Mouse (Mus musculus): ENCODE data around the gene Drg2. TPM values are rescaled to one million over a fixed set of nuclear protein-coding genes. Genes with fewer than 3 reads are reported as not detected.
"Not testable (repeated sequence)": the region's sequence is repeated elsewhere in the genome, so short reads cannot be mapped to it uniquely, and the experiment has no call there.

Drg2 gene
- 10 to 100 TPM; 64.2 to 73.8 TPM for total RNA-seq (2021)
- long read RNA-seq, transcript Drg2-201 (13 exons, 1,788 nt): major isoform, 77 of 93 reads
- long read RNA-seq, partial matches to known transcripts: 12 of 93 reads
- long read RNA-seq, other reads (novel, unspliced or antisense): 4 of 93 reads

DNA sequence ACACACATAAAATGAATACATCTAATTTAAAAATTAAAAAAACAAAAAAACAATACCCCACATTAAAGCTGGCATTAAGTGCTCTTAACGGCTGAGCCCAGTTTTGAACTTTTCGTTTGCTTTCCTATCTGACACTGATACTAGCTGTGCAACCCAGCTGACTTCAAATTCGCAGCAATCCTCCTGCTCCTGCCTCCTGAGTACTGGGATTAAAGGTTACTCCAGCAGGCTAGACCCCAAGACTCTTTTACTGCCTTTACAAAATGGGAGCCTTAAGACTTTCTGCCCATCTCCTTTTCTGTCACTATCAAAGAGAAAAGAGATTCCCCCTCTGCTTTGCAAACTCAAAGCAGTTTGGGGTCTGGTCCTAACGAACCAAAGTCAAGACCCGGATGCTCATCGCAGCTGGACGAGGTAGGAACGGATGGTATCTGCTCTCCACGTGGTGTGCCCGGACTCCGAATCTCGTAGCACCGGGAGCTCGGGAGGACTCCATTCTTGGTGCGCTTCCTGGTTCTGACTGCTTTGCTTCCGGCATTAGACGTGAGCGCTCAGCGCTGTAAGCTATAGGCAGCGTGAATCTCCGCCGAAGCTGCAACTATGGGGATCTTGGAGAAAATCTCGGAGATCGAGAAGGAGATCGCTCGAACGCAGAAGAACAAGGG lies at the start of gene Drg2:
TSS of gene Drg2 (plus strand) at position 512 of the 665 bp plus-strand sequence.
- DNase-seq (ENCODE audit: low spot score in 2 of 2): peak; percentile 95 to 96

DNA sequence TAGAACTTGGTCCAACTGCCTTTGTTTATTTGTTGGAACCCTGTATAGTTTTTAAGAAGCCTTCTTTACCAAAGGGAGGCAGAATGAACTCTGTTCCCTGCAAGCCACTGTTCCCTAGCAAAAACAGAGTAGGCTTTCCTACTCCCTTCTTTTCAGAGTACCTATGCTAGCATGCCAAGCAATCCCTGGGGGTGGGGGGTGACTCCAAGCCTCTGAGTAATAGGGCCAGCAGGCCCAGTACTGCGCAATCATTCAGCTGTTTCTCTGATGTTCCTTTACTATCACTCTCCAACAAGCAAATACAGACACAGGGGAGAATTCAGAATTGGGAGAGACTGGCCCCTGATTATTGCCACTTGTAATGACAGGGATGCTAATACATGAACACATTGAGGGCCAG lies 47.8 kb upstream of the Drg2 start:
- DNase-seq (ENCODE audit: low spot score in 2 of 2): no peak

DNA sequence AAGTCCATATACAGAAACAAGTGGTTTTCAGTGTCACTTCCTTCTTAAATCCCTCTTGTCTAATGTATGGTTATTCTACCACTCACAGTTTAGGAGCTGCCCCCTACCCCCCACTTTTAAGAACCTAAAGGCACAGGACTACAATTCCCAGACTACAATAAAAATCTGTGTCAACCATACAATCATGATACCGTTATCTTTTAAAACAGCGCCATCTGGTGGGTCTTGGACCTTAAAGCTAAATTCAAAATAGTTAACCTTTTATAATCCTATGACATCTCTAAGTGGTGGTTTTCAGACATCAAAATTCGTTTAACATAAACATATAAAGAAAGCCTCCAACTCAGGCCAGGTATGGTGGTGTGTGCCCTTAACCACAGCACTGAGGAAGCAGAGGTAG lies 42.2 kb upstream of the Drg2 start:
- DNase-seq (ENCODE audit: low spot score in 2 of 2): peak; percentile 71 to 77

DNA sequence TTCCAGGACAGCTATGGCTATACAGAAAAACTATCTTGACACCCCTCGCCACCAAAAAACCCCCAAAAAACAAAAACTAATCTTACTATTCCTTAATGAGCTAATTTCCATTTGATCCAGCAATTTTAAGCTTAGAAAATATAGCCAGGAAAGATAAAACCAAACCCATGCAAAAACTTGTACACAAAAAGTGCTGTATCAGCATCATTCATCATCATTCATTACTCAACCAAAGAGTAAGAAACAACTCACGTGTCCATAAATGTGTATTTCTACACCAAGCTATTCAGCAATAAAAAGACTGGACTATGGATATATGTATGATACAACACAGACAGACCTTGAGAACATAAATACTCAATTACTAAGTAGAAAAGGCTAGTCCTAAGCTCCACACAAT lies 41.5 kb upstream of the Drg2 start:
- no peak for DNase-seq (ENCODE audit: low spot score in 2 of 2)

DNA sequence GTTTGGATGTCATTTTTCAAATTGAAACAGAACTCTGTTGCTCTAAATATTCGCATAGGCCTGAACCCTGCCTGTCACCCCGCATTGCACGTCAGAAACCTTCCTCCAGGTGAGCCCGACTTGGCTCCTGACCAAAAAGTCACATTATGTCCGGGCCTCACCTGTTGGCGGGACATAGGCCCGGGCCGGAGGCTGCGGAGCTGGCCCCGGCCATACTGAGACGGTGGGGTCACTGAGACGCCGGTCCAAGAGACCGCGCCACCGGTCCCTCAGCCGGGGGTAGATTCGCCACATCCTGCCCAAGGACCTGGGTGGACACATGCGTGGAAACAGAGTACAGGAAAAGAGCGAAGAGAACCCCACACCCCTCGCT lies 37.8 kb upstream of the Drg2 start:
- DNase-seq (ENCODE audit: low spot score in 2 of 2): no peak

DNA sequence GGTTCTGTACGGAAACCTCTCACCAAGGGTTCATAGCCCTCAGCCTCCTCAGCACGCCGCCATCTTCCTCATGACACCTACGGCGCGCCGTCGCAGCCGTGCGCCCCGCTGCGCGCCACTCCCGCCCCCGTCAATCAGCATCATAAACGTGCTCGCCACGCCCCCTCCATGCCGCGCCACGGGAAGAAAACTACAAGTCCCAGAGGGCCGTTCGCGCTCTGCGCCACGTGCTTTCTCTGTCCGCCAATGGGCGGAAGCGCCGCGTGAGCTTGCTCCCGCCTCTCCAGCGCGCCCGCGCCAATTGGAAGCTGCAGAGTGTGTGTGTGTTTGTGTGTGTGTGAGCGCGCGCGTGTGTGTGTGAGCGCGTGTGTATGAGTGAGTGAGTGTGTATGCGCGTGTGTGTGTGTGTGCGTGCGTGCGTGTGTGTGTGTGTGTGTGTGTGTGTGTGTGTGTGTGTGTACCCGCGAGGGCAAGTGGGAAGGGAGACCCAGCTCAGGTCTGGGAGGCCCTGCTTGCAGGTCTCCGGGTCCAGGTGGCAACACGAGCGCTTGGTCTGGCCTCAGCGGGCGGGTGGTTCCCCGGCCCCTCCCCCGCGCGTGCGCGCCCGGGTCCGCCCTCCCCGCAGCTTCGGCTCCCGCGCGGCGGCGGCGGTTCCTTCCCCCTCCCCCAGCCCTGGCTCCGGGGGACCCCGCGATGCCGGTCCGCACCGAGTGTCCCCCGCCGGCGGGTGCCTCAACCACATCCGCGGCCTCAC lies 37.3 kb upstream of the Drg2 start, which contains the start of gene Gid4:
TSS of gene Gid4 (plus strand) at position 183 of the 754 bp plus-strand sequence.
- peak; percentile 99 for DNase-seq (ENCODE audit: low spot score in 2 of 2)

DNA sequence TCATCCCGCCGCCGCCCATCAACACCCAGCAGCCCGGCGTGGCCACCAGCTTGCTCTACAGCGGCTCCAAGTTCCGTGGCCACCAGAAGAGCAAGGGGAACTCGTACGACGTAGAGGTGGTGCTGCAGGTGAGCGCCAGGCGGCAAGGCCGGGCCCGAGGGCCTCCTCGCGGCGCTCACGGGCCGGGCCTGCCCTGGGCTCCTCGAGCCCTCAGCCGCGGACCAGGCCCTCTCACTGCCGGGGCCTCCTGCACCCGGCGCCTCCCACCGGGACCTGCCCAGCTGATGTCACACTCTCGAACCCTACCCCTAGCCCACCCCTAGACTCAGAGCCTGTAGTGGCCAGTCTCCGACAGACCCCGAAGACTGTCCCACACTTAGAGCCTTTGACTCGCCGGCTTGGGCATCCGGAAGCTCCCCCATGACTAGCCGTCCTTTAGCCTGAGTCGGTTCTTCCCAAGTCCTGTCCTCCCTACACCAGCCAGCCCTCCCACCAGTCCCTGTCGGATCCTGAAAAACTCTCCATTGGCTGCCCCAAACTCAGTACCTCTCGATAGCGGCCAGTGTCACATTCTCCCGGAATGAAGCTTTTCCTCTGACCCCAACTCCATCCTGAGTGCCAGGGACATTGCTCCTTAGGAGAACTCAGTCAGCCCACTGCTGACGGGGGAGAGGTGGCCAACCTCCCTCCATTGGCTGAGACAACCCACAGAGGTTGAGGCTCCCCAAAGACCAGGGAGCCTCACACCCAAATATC lies 36.5 kb upstream of the Drg2 start, which contains the start of gene Atpaf2:
TSS of gene Atpaf2 (minus strand) at position 741 of the 756 bp plus-strand sequence.
- no peak for DNase-seq (ENCODE audit: low spot score in 2 of 2)

DNA sequence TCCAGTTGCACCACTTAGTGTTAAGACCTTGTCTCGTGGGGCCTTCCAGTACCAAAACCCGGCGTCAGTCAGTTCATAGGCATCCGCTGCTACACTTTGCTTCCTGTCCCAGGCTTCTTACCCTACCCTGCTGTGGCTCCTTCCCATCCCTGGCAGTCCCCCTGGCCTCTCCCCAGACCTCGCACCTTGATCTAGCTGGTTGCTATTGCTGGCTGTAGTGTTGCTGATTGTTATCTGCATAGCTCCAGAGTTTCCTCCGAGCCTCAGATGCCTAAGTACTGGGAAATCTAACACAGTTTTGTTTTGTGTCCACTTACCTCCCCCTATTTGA lies 36.0 kb upstream of the Drg2 start:
- DNase-seq (ENCODE audit: low spot score in 2 of 2): no peak

DNA sequence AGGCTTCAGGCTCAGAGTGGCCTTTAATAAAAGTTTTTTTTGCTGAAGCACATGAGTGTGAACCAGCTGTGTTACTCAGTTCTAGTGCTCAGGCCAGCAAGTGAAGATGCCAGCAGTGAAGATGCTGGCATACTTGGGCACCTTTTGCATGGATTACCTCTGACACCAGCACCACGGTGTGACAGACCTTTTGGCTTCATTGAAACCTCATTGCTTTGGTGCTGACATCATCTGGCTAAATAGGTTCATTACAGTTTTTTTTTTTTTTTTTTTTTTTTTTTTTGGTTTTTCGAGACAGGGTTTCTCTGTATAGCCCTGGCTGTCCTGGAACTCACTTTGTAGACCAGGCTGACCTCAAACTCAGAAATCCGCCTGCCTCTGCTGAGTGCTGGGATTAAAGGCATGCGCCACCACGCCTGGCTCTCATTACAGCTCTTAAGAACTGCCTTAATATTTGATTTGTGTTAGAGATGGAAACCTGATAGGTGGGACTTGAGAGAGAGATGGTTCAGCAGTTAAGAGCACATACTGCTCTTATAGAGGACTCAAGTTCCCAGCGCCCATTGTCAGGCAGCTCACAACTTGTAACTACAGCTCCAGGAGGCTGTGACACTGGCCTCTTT lies 32.2 kb upstream of the Drg2 start:
- no peak for DNase-seq (ENCODE audit: low spot score in 2 of 2)

DNA sequence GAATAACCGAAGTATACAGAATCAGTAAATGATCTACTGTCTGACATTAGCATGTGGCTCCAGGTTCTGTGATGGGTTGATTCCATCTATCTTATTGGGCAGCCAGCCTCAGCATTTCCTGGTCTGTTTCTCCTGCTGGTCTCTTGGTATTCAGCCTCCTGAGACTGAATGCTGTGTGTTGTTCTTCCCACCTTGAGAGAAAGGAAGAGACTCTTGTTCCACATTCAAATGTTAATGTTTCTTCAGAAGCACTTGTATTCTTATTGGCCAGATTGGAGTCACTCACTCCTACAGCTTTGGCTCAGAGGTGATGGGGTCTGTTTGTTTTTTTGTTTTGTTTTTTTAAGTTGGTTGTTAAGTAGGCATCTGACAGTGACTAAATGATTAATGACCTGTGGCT lies 31.4 kb upstream of the Drg2 start:
- no peak for DNase-seq (ENCODE audit: low spot score in 2 of 2)

DNA sequence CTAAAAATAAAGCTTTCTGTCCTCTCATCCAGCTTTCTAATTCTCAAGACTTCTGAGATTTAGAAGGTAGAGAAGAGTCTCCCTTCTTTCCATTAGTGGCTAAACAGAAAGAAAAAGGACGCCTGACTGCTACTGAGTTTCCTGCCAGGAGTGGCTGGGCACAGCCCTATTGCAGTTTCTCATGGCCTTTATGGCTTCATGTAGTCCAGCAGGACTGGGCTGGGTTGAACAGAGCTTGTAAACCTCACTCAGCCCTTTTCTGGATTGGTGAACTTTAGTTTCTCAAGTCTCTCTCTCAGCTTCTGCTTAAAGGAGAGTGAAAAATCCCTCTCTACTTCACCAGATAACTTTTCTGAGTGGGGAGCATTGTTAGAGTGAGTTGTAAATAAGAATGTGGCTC lies 28.0 kb upstream of the Drg2 start:
- DNase-seq (ENCODE audit: low spot score in 2 of 2): no peak

DNA sequence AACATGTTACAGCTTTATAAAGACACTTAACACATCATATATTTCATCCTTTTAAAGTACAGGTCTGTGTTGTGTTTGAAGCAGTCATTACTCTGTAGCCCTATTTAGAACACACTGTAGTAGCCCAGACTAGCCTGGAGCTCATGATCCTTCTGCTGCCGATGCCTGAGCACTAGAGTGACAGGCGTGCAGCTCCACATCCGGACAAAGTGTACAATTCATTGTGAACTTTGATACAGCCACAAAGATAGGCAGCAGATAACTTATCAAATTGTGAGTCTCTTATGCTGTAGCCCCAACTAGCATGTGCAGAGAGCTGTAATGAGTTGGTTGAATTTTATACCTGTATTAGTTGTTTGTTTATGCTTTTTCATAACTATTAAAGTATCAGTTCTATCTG lies 26.8 kb upstream of the Drg2 start:
- DNase-seq (ENCODE audit: low spot score in 2 of 2): no peak

DNA sequence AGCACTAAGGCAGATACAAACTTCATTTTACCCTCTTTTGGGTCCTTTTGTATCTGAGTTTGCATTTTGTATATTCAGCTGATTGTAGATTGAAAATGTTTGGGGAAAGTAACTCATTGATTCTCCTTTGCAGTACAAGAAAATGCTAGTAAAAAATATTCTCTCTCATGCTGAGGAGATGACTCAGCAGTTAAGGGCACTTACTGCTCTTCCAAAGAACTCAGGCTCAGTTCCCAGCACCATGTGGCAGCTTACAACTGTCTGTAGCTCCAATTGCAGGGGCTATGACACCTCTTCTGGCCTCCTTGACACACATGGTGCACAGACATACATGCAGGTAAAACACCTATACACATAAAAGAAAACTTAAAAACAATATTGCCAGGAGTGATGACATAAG lies 20.9 kb upstream of the Drg2 start:
- no peak for DNase-seq (ENCODE audit: low spot score in 2 of 2)

DNA sequence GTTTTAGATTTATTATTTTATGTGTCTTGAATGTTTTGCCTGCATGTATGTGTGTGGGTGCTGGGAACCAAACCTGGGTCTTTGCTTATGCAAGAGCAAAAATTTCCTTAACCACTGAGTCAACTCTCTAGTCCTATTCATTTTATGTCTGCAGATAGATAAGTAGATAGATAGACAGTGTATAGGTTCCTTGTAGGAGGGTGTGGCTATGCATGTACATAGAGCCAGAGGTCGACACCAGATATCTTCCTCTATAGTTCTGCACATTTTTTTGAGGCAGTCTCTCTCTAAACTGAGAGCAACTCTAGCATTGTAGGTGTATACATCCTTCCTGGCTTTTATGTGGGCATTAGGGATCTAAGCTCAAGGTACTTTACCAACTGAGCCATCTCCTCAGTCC lies 19.3 kb upstream of the Drg2 start:
- DNase-seq (ENCODE audit: low spot score in 2 of 2): no peak

DNA sequence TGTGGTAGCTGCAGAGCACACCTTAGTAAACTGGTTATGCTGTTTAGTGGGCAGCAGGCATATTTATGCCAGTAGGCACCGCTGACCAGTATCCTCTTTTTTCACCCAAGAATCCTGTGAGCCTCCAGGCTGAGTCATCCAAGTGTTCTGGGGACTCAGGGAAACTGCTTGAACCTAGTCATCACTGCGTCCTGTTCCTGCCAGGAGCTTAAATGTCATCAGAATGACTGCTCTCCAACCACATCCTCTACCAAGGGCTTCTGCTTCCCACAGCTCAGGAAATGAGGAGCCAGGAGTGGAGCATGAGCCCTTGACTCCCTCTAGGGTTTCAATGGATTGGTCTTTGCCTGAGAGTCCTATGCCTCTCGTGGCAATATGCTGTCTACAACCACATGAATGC lies 17.8 kb upstream of the Drg2 start:
- DNase-seq (ENCODE audit: low spot score in 2 of 2): no peak

DNA sequence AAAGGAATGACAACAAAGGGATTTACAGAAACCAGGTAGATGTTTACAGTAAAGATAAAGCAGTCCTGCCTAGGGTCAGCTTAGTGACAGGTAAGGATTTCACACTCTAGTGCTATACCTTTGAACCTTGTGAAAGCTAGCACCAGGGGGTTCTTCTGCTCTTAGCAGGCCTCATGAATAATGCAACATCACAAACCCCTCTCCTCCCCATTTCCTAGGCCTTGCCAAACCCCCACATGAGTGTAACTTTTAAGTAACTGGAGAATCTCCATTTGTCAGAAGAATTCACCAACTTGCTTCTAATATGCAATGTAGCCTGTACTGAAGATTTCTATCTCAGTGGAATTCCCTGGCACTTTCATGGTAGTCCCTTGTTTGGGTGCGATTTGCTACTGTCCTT lies 14.8 kb upstream of the Drg2 start:
- DNase-seq (ENCODE audit: low spot score in 2 of 2): not testable (repeated sequence)

DNA sequence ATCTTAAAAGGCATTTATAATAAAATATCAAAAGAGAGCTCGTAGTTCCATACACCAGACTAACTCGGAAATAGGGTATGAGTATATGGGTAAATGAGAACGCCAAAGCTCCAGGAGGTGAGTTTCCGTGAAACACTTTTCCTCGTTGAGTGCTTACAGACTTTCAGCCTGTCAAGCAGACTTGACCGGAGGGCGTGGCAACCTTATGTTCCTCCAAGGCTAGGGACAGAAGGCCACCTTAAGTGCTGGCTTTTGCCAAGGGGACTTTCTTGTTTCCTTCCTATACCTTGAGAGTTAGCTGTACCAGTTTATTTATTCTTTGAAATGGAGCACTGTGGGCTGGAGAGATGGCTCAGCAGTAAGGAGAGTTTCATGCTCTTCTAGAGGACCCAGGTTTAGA lies 14.2 kb upstream of the Drg2 start:
- DNase-seq (ENCODE audit: low spot score in 2 of 2): no peak

DNA sequence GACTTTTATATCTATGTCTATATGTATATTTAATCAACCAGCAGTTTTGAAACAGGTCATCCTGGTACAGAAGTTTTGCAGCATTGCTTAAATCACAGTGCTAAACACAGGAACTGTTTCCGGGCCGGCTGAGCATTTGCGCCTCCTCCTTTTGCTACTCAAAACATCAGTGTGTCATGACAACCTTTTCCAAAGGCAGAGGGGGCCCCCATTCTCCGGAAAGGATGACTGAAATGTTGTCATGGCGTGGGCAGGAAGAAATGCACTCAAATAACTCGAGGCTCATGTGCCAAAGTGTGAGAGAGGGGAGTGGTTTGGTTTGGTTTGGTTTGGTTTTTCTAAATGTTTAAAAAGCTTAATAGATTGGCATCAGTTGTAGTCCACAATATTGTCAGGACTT lies 11.5 kb upstream of the Drg2 start:
- DNase-seq (ENCODE audit: low spot score in 2 of 2): no peak

DNA sequence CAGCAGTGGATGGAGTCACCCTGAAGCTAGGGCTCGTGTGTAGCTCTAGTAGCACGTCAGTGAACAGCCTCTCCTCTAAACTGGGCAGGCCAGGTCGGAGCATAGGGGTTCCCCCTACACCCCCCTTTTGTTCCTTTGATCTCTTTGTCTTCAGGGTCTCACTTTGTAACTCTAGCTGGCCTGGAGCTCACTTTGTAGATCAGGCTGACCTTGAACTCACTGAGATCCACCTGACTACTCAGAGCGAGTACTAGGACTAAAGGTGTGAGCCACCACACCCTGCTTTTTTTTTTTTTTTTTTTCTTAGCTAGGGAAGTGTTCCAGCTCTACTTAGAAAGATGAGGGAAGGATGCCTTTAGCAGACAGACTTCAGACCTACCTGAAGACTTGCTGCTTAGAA lies 10.4 kb upstream of the Drg2 start:
- DNase-seq (ENCODE audit: low spot score in 2 of 2): no peak

DNA sequence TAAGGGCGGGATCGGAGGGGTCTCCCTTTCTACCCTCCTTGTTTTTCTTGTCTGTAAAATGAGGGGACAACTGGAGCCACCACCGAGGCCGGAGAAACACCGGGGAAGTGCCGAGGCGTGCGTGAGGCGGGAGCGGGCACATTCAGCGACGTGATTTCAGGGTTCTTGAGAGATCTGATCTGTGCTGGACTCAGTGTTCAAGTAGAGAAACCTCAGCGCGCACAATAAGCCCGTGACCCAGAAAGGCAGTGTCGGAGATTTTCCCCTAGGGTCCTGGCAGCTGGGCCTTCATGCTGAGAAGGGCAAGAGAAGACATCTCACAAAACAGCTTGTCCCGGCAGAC lies 325 bp downstream of the Drg2 start:
- DNase-seq (ENCODE audit: low spot score in 2 of 2): no peak

DNA sequence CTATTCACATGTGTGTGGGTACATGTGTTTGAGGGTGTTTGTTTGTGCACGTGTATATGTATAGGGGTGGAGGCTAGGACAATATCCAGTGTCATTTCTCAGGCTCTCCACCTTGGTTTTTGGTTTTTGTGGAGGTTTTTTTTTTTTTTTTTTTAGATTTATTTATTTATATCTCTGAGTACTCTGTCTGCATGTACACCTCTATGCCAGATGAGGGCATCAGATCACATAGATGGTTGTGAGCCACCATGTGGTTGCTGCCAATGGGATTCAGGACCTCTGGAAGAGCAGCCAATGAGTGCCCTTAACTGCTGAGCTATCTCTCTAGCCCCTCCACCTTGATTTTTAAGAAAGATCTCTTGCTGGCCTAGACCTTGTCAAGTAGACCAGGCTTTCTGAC lies 3.6 kb downstream of the Drg2 start:
- DNase-seq (ENCODE audit: low spot score in 2 of 2): no peak

DNA sequence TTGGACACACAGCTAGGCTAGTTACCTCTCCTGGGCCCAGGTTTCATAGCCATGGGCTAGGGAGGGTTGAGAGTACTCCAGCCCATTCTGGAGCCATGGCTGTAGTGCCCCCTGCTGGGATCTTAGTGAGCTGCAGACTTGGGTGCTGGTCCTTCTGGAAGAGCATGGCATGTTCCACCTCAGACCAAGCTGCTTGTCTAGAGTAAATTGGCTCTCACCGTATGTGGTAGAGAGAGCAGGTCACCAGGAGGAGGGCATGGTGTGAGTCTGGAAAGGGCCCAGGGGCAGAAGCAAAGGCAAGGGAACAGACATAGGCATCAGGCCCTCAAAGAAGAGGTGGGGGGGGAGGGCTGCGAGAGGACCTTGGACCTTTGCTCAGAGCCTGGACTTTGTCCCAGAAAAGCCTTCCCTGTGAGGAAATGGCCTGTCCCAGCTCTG lies 11.6 kb downstream of the Drg2 start:
- peak; percentile 35 for DNase-seq (ENCODE audit: low spot score in 2 of 2)

Measured in layer of hippocampus, postnatal 10 days (tissue).